Mouse (Mus musculus): Measurements from ENCODE around the gene Lemd2.

- TF ChIP-seq EP300 (IDR thresholded peaks at IDR 0.05; ENCODE audit: insufficient read depth, low read depth, low read length) (no peak), CTCF (IDR thresholded peaks at IDR 0.05) (no peak)
Observed at GRCm38 (mm10) chr17:27239941-27240340, 35.7 kb upstream of the Lemd2 start.

Data from heart, adult 2 months (tissue).